Comparison of ENCODE assay signal across 9 mouse cellular contexts in the genomic region with DNA sequence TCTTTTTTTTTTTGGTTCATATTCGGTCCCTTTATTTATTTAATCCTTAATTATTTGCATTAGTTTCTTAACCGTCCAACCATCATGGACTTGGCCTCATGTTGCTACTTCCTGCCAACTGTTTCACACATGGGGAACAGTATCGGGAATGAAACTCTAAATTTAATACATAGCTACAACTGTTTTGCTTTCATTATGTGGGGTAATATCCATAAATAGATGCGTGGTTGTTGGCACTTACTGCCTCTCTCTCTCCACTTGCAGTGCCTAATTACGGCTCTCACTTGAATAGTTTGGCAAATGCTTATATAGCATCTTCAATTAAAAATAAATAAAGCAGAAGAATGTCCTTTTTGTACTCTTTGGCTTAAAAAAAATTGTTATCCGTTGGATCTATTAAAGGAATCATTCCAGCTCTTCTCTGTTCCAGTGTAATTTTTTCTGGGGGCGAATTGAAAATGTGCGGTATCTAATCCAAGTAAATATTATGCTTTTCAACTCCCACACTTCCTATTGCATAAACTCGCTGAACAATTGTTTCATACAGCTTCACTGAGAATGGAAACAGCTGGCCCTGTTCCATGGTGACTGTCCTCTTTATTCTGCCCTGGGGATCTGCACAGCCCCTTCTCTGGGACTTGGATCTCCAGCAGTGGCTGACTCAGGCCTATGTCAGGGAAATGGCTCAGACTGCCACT.
A peak's percentile ranks its signal among the peaks of the same experiment; 100 is the strongest.
DNase-seq lines count a peak whose midpoint lies in the region; ATAC-seq lines count a peak whose summit lies in the region.
"Had no signal": no experiment of that assay in that cellular context is flagged by ENCODE, and none has a peak within 500 bp of the region (broad histone marks: within the 10 kb centered on the region; RNA-seq: fewer than 3 reads in every experiment).

No protein-coding gene starts in this region.

- H3K4me3 ChIP-seq in midbrain, embryonic 14.5 days (replicated peaks; ENCODE audit: low read depth, low read length) = no peak overlapping the region
- no peak overlapping the region for H3K4me3 ChIP-seq in midbrain, embryonic 15.5 days
- H3K4me3 ChIP-seq in heart, embryonic 13.5 days = no peak overlapping the region
- H3K4me3 ChIP-seq: neural tube, embryonic 12.5 days had no signal

- H3K9me3 ChIP-seq in midbrain, embryonic 14.5 days (ENCODE audit: control insufficient read depth, low read length) = no peaks in the 10 kb centered on the region
- no peaks in the 10 kb centered on the region for H3K9me3 ChIP-seq in midbrain, embryonic 15.5 days
- no peaks in the 10 kb centered on the region for H3K9me3 ChIP-seq in heart, embryonic 13.5 days
- H3K9me3 ChIP-seq: neural tube, embryonic 12.5 days had no signal

- WGBS in midbrain, embryonic 14.5 days = 63% methylated on average over 9 of the region's 9 CpGs
- 55% methylated on average over 9 of the region's 9 CpGs for WGBS in midbrain, embryonic 15.5 days
- 47% methylated on average over 9 of the region's 9 CpGs for WGBS in heart, embryonic 13.5 days

- ATAC-seq in midbrain, embryonic 14.5 days (ENCODE audit: low FRiP score, low TSS enrichment) = no peak
- no peak for ATAC-seq in midbrain, embryonic 15.5 days (replicated peaks)
- no peak for ATAC-seq in heart, embryonic 13.5 days (ENCODE audit: extremely low read depth, insufficient number of reproducible peaks, low FRiP score, low TSS enrichment)
- no peak for ATAC-seq in erythroblast, adult 5-6 weeks (replicated peaks; ENCODE audit: low FRiP score, poor library complexity, severe bottlenecking)

- H3K9ac ChIP-seq in midbrain, embryonic 14.5 days (replicated peaks; ENCODE audit: low read length) = no peak overlapping the region
- no peak overlapping the region for H3K9ac ChIP-seq in midbrain, embryonic 15.5 days
- H3K9ac ChIP-seq in heart, embryonic 13.5 days = no peak overlapping the region
- H3K9ac ChIP-seq: neural tube, embryonic 12.5 days had no signal

- H3K27ac ChIP-seq in midbrain, embryonic 14.5 days (replicated peaks; ENCODE audit: low read depth, low read length) = no peak overlapping the region
- no peak overlapping the region for H3K27ac ChIP-seq in midbrain, embryonic 15.5 days
- H3K27ac ChIP-seq in heart, embryonic 13.5 days (replicated peaks) = peak overlapping the region; percentile 50; the same call in 1 of the 2 replicates
- H3K27ac ChIP-seq: neural tube, embryonic 12.5 days had no signal

- intact Hi-C loops in left cerebral cortex, postnatal 4 days (cut with DNase I) = no loop called here

- no peaks in the 10 kb centered on the region for H3K27me3 ChIP-seq in midbrain, embryonic 14.5 days (ENCODE audit: control insufficient read depth, insufficient read depth, low read length)
- H3K27me3 ChIP-seq in midbrain, embryonic 15.5 days (replicated peaks) = 0 out of 2 replicates have a peak, but pooled peaks cover 4% of the 10 kb centered on the region
- H3K27me3 ChIP-seq in heart, embryonic 13.5 days (replicated peaks) = no peaks in the 10 kb centered on the region
- H3K27me3 ChIP-seq: neural tube, embryonic 12.5 days had no signal

- DNase-seq in adrenal gland, postnatal 10 days = peak; percentile 12
- no peak for DNase-seq in adrenal gland, postnatal 4 days (ENCODE audit: low spot score in 2 of 2)
- peak; percentile 27 for DNase-seq in midbrain, embryonic 14.5 days
- DNase-seq in left cerebral cortex, postnatal 4 days = peak; percentile 51
- DNase-seq in thymus, postnatal 25 days = no peak

- H3K36me3 ChIP-seq in midbrain, embryonic 14.5 days (ENCODE audit: control insufficient read depth, insufficient read depth, low read length) = no peaks in the 10 kb centered on the region
- no peaks in the 10 kb centered on the region for H3K36me3 ChIP-seq in midbrain, embryonic 15.5 days (replicated peaks)
- H3K36me3 ChIP-seq in heart, embryonic 13.5 days = no peaks in the 10 kb centered on the region
- H3K36me3 ChIP-seq: neural tube, embryonic 12.5 days had no signal

- H3K4me1 ChIP-seq in midbrain, embryonic 14.5 days (ENCODE audit: control insufficient read depth, insufficient read depth, low read length) = no peaks in the 10 kb centered on the region
- peaks cover 7% of the 10 kb centered on the region; the same call in 1 of the 2 replicates for H3K4me1 ChIP-seq in midbrain, embryonic 15.5 days
- H3K4me1 ChIP-seq in heart, embryonic 13.5 days = peaks cover 17% of the 10 kb centered on the region
- H3K4me1 ChIP-seq: neural tube, embryonic 12.5 days had no signal

- no peak overlapping the region for H3K4me2 ChIP-seq in midbrain, embryonic 14.5 days (ENCODE audit: low read length)
- no peak overlapping the region for H3K4me2 ChIP-seq in midbrain, embryonic 15.5 days
- H3K4me2 ChIP-seq in heart, embryonic 13.5 days = 0 out of 2 replicates have a peak overlapping the region, but pooled peaks have one; percentile 2
- H3K4me2 ChIP-seq: neural tube, embryonic 12.5 days had no signal

Comparison
In these comparisons a context has a peak if more than half of its experiments do, and no peak if none do; other contexts are left out.
1. DNase-seq: peak in adrenal gland, postnatal 10 days (single experiment), midbrain, embryonic 14.5 days (single experiment) and left cerebral cortex, postnatal 4 days (single experiment); none in adrenal gland, postnatal 4 days (0 of 2) and thymus, postnatal 25 days (single experiment).